In the genomic region with DNA sequence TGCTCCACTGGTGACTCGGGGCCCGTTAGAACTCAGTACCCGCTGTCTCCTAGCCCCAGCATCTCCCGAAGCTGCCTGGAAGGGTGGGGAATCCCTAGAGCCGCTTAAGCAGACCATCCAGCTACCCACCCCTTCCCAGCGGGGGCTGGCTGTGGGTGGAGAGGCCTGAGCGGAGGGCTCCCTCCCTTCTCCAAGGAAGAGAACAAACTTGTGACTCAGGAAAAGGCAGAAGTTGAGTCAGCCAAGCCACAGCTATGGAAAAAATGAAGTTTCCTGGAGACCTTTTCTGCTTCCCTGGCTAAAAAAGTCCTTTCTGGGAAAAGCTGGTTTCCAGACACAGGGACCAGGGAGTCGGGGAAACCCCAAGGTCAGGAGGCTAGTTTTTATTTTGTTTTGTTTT, we compare ENCODE assay signal across 12 mouse cellular contexts. TPM values are rescaled to one million over a fixed set of nuclear protein-coding genes. Genes with fewer than 3 reads are reported as not detected.
DNase-seq lines count a peak whose midpoint lies in the region; ATAC-seq and TF ChIP-seq lines count a peak whose summit lies in the region.
"Had no signal": no experiment of that assay in that cellular context is flagged by ENCODE, and none has a peak within 500 bp of the region (broad histone marks: within the 10 kb centered on the region; RNA-seq: fewer than 3 reads in every experiment).

No protein-coding gene starts in this region.

- H3K27ac ChIP-seq in limb, embryonic 15.5 days, result peak overlapping the region; percentile 67; the same call in 1 of the 2 replicates
- H3K27ac ChIP-seq in limb, embryonic 10.5 days, result no peak overlapping the region
- peak overlapping the region; percentile 44; the same call in 1 of the 2 replicates for H3K27ac ChIP-seq in embryonic facial prominence, embryonic 15.5 days (replicated peaks)
- no peak overlapping the region for H3K27ac ChIP-seq in hindbrain, postnatal 0 days
- H3K27ac ChIP-seq: embryonic facial prominence, embryonic 12.5 days; left cerebral cortex, adult 2 months; macrophage; neural tube, embryonic 13.5 days had no signal

- H3K9me3 ChIP-seq in limb, embryonic 15.5 days, result no peaks in the 10 kb centered on the region
- no peaks in the 10 kb centered on the region for H3K9me3 ChIP-seq in limb, embryonic 10.5 days (replicated peaks)
- no peaks in the 10 kb centered on the region for H3K9me3 ChIP-seq in embryonic facial prominence, embryonic 15.5 days (replicated peaks)
- H3K9me3 ChIP-seq in hindbrain, postnatal 0 days (ENCODE audit: low read length), result no peaks in the 10 kb centered on the region
- H3K9me3 ChIP-seq: embryonic facial prominence, embryonic 12.5 days; neural tube, embryonic 13.5 days had no signal

- H3K4me1 ChIP-seq in limb, embryonic 15.5 days, result peaks cover 27% of the 10 kb centered on the region; the same call in 1 of the 2 replicates
- peaks cover 23% of the 10 kb centered on the region for H3K4me1 ChIP-seq in limb, embryonic 10.5 days
- peaks cover 11% of the 10 kb centered on the region for H3K4me1 ChIP-seq in embryonic facial prominence, embryonic 15.5 days
- no peaks in the 10 kb centered on the region for H3K4me1 ChIP-seq in hindbrain, postnatal 0 days (ENCODE audit: insufficient read depth, low read length)

- no peak for DNase-seq in limb, embryonic 10.5 days (ENCODE audit: low spot score)
- DNase-seq in Muller cell, postnatal 12 days (ENCODE audit: inconsistent ontology term), result peak; percentile 97
- DNase-seq in kidney, postnatal 25 days, result peak; percentile 33 to 67
- no peak for DNase-seq in spleen, adult 18-20 months
- DNase-seq in spleen, postnatal 36 days (ENCODE audit: low spot score in 2 of 2), result no peak
- no peak for DNase-seq in hindbrain, postnatal 0 days (ENCODE audit: low spot score)

- no peak for ATAC-seq in limb, embryonic 15.5 days (ENCODE audit: insufficient number of reproducible peaks, low FRiP score, low TSS enrichment, low read depth)
- ATAC-seq in embryonic facial prominence, embryonic 15.5 days (ENCODE audit: insufficient number of reproducible peaks, low FRiP score, low TSS enrichment, low read depth), result no peak
- no peak for ATAC-seq in hindbrain, postnatal 0 days

- WGBS in limb, embryonic 15.5 days, result 14% methylated on average over 8 of the region's 8 CpGs
- 24% methylated on average over 8 of the region's 8 CpGs for WGBS in limb, embryonic 10.5 days
- WGBS in embryonic facial prominence, embryonic 15.5 days, result 13% methylated on average over 8 of the region's 8 CpGs
- WGBS in hindbrain, postnatal 0 days, result 18% methylated on average over 8 of the region's 8 CpGs

- 0 out of 2 replicates have a peak, but pooled peaks cover 3% of the 10 kb centered on the region for H3K27me3 ChIP-seq in limb, embryonic 15.5 days
- H3K27me3 ChIP-seq in limb, embryonic 10.5 days (ENCODE audit: low read depth, poor library complexity, severe bottlenecking), result peaks cover 26% of the 10 kb centered on the region
- peaks cover 10% of the 10 kb centered on the region; the same call in 1 of the 2 replicates for H3K27me3 ChIP-seq in embryonic facial prominence, embryonic 15.5 days
- no peaks in the 10 kb centered on the region for H3K27me3 ChIP-seq in hindbrain, postnatal 0 days (ENCODE audit: insufficient read depth, low read length)

- H3K36me3 ChIP-seq in limb, embryonic 15.5 days, result no peaks in the 10 kb centered on the region
- no peaks in the 10 kb centered on the region for H3K36me3 ChIP-seq in limb, embryonic 10.5 days
- H3K36me3 ChIP-seq in embryonic facial prominence, embryonic 15.5 days, result no peaks in the 10 kb centered on the region
- H3K36me3 ChIP-seq in hindbrain, postnatal 0 days (ENCODE audit: insufficient read depth, low read length), result no peaks in the 10 kb centered on the region
- H3K36me3 ChIP-seq: embryonic facial prominence, embryonic 12.5 days; neural tube, embryonic 13.5 days had no signal

- TF ChIP-seq CTCF in hindbrain, postnatal 0 days (IDR thresholded peaks at IDR 0.05; ENCODE audit: low read depth), result no peak

- H3K9ac ChIP-seq in limb, embryonic 15.5 days, result no peak overlapping the region
- no peak overlapping the region for H3K9ac ChIP-seq in embryonic facial prominence, embryonic 15.5 days
- no peak overlapping the region for H3K9ac ChIP-seq in hindbrain, postnatal 0 days (replicated peaks; ENCODE audit: low read length)
- H3K9ac ChIP-seq: embryonic facial prominence, embryonic 12.5 days; neural tube, embryonic 13.5 days had no signal

- H3K4me2 ChIP-seq in limb, embryonic 15.5 days, result 0 out of 2 replicates have a peak overlapping the region, but pooled peaks have one; percentile 31
- no peak overlapping the region for H3K4me2 ChIP-seq in embryonic facial prominence, embryonic 15.5 days (replicated peaks)
- no peak overlapping the region for H3K4me2 ChIP-seq in hindbrain, postnatal 0 days (ENCODE audit: low read depth, low read length)
- H3K4me2 ChIP-seq: embryonic facial prominence, embryonic 12.5 days; neural tube, embryonic 13.5 days had no signal

- H3K4me3 ChIP-seq in limb, embryonic 15.5 days, result no peak overlapping the region
- no peak overlapping the region for H3K4me3 ChIP-seq in limb, embryonic 10.5 days
- no peak overlapping the region for H3K4me3 ChIP-seq in embryonic facial prominence, embryonic 15.5 days (replicated peaks)
- no peak overlapping the region for H3K4me3 ChIP-seq in hindbrain, postnatal 0 days (ENCODE audit: low read length)
- H3K4me3 ChIP-seq: embryonic facial prominence, embryonic 12.5 days; left cerebral cortex, adult 2 months; neural tube, embryonic 13.5 days had no signal

RNA-seq across cellular contexts. Expression of a gene that starts 2.5 kb away (rescaled TPM):
- polyA plus RNA-seq in limb, embryonic 15.5 days (2015; fragmentation: Nextera tagmentation; extraction: Ambion mirVana), result 5.4 and 7.2 TPM in 2 replicates
- 2.9 and 4.3 TPM in 2 replicates for polyA plus RNA-seq in limb, embryonic 10.5 days (2016; fragmentation: Nextera tagmentation; extraction: Ambion mirVana)
- 4.8 and 5.3 TPM in 2 replicates for polyA plus RNA-seq in embryonic facial prominence, embryonic 15.5 days (2015; fragmentation: Nextera tagmentation; extraction: Ambion mirVana)
- total RNA-seq in hindbrain, postnatal 0 days (2014; rRNA removed), result 1.2 and 2.0 TPM in 2 replicates
- polyA plus RNA-seq in hindbrain, postnatal 0 days (2015; fragmentation: Nextera tagmentation; extraction: Ambion mirVana), result 0.84 and 0.97 TPM in 2 replicates

RNA-seq across cellular contexts. Expression of a gene that starts 40.9 kb away (rescaled TPM):
- 54.6 and 55.0 TPM in 2 replicates for polyA plus RNA-seq in limb, embryonic 15.5 days (2015; fragmentation: Nextera tagmentation; extraction: Ambion mirVana)
- polyA plus RNA-seq in limb, embryonic 10.5 days (2016; fragmentation: Nextera tagmentation; extraction: Ambion mirVana), result 82.9 and 89.6 TPM in 2 replicates
- 51.3 and 56.1 TPM in 2 replicates for polyA plus RNA-seq in embryonic facial prominence, embryonic 15.5 days (2015; fragmentation: Nextera tagmentation; extraction: Ambion mirVana)
- total RNA-seq in hindbrain, postnatal 0 days (2014; rRNA removed), result 56.2 and 64.6 TPM in 2 replicates
- 71.0 and 72.4 TPM in 2 replicates for polyA plus RNA-seq in hindbrain, postnatal 0 days (2015; fragmentation: Nextera tagmentation; extraction: Ambion mirVana)

RNA-seq across cellular contexts. Expression of a gene that starts 47.3 kb away (rescaled TPM):
- polyA plus RNA-seq in limb, embryonic 15.5 days (2015; fragmentation: Nextera tagmentation; extraction: Ambion mirVana), result 16.5 and 17.6 TPM in 2 replicates
- 12.2 and 14.5 TPM in 2 replicates for polyA plus RNA-seq in limb, embryonic 10.5 days (2016; fragmentation: Nextera tagmentation; extraction: Ambion mirVana)
- 18.4 and 19.6 TPM in 2 replicates for polyA plus RNA-seq in embryonic facial prominence, embryonic 15.5 days (2015; fragmentation: Nextera tagmentation; extraction: Ambion mirVana)
- total RNA-seq in hindbrain, postnatal 0 days (2014; rRNA removed), result 34.9 and 35.8 TPM in 2 replicates
- 25.6 and 26.1 TPM in 2 replicates for polyA plus RNA-seq in hindbrain, postnatal 0 days (2015; fragmentation: Nextera tagmentation; extraction: Ambion mirVana)

Comparison
In these comparisons a context has a peak if more than half of its experiments do, and no peak if none do; other contexts are left out.
1. H3K27ac ChIP-seq: peak in limb, embryonic 15.5 days (single experiment) and embryonic facial prominence, embryonic 15.5 days (single experiment); none in limb, embryonic 10.5 days (single experiment) and hindbrain, postnatal 0 days (single experiment).
2. DNase-seq: peak in Muller cell, postnatal 12 days (single experiment) and kidney, postnatal 25 days (2 of 2); none in limb, embryonic 10.5 days (single experiment), spleen, adult 18-20 months (0 of 2), spleen, postnatal 36 days (0 of 2) and hindbrain, postnatal 0 days (single experiment).